Mouse (Mus musculus): ENCODE measurements at regions not wholly inside any gene's neighbourhood (a gene's known extent, or its start where the extent isn't known, plus 50 kb on each side); places are given as distances from the start of the nearest gene placed in this dataset.
A peak's percentile ranks its signal among the peaks of the same experiment; 100 is the strongest.

GRCm38 (mm10) chr14:48754080-48754720 lies 80.6 kb upstream of the Otx2 start:
- TF ChIP-seq CTCF (IDR thresholded peaks at IDR 0.05; ENCODE audit: low read depth), result no peak
- Histone ChIP-seq H3K36me3 (ENCODE audit: insufficient read depth) (no peaks in the 10 kb centered on the region), H3K27ac (ENCODE audit: low read depth) (no peak overlapping the region), H3K4me3 (ENCODE audit: low read depth, low read length) (no peak overlapping the region), H3K27me3 (ENCODE audit: insufficient read depth, low read length) (peaks cover 16% of the 10 kb centered on the region; the same call in 1 of the 2 replicates), H3K4me2 (no peak overlapping the region), H3K9ac (no peak overlapping the region), H3K9me3 (ENCODE audit: low read depth, low read length) (no peaks in the 10 kb centered on the region), H3K4me1 (ENCODE audit: insufficient read depth) (no peaks in the 10 kb centered on the region)
- DNase-seq (no peak), ATAC-seq (ENCODE audit: insufficient read depth) (no peak)
- WGBS, result 33% methylated on average over 11 of the region's 11 CpGs

GRCm38 (mm10) chr14:48753517-48754079 lies 80.0 kb upstream of the Otx2 start:
- no peak overlapping the region for H3K4me3 ChIP-seq (ENCODE audit: low read depth, low read length)
- peaks cover 16% of the 10 kb centered on the region; the same call in 1 of the 2 replicates for H3K27me3 ChIP-seq (ENCODE audit: insufficient read depth, low read length)
- no peak overlapping the region for H3K27ac ChIP-seq (ENCODE audit: low read depth)
- no peak overlapping the region for H3K4me2 ChIP-seq
- DNase-seq (no peak), ATAC-seq (ENCODE audit: insufficient read depth) (no peak)
- no peaks in the 10 kb centered on the region for H3K36me3 ChIP-seq (ENCODE audit: insufficient read depth)
- no peaks in the 10 kb centered on the region for H3K4me1 ChIP-seq (ENCODE audit: insufficient read depth)
- TF ChIP-seq CTCF (IDR thresholded peaks at IDR 0.05; ENCODE audit: low read depth), result no peak
- no peaks in the 10 kb centered on the region for H3K9me3 ChIP-seq (ENCODE audit: low read depth, low read length)
- WGBS, result 43% methylated on average over 10 of the region's 10 CpGs
- H3K9ac ChIP-seq, result no peak overlapping the region

GRCm38 (mm10) chr14:48753084-48753483 lies 79.5 kb upstream of the Otx2 start:
- Histone ChIP-seq H3K4me2 (no peak overlapping the region), H3K9ac (no peak overlapping the region), H3K27me3 (ENCODE audit: insufficient read depth, low read length) (peaks cover 16% of the 10 kb centered on the region; the same call in 1 of the 2 replicates), H3K36me3 (ENCODE audit: insufficient read depth) (no peaks in the 10 kb centered on the region), H3K27ac (ENCODE audit: low read depth) (no peak overlapping the region), H3K9me3 (ENCODE audit: low read depth, low read length) (no peaks in the 10 kb centered on the region), H3K4me1 (ENCODE audit: insufficient read depth) (no peaks in the 10 kb centered on the region), H3K4me3 (ENCODE audit: low read depth, low read length) (no peak overlapping the region)
- DNase-seq (no peak), ATAC-seq (ENCODE audit: insufficient read depth) (no peak)
- no peak for TF ChIP-seq CTCF (IDR thresholded peaks at IDR 0.05; ENCODE audit: low read depth)
- 65% methylated on average over 7 of the region's 7 CpGs for WGBS

- H3K9ac ChIP-seq, result no peak overlapping the region
- H3K4me3 ChIP-seq (ENCODE audit: low read depth, low read length), result no peak overlapping the region
- ATAC-seq (ENCODE audit: insufficient read depth) (no peak), DNase-seq (no peak)
- H3K36me3 ChIP-seq (ENCODE audit: insufficient read depth), result no peaks in the 10 kb centered on the region
- H3K4me1 ChIP-seq (ENCODE audit: insufficient read depth), result no peaks in the 10 kb centered on the region
- no peak for TF ChIP-seq CTCF (IDR thresholded peaks at IDR 0.05; ENCODE audit: low read depth)
- no peak overlapping the region for H3K27ac ChIP-seq (ENCODE audit: low read depth)
- H3K9me3 ChIP-seq (ENCODE audit: low read depth, low read length), result no peaks in the 10 kb centered on the region
- peaks cover 16% of the 10 kb centered on the region; the same call in 1 of the 2 replicates for H3K27me3 ChIP-seq (ENCODE audit: insufficient read depth, low read length)
- 32% methylated on average over 8 of the region's 8 CpGs for WGBS
- peak overlapping the region; percentile 39; the same call in 1 of the 2 replicates for H3K4me2 ChIP-seq
Observed at GRCm38 (mm10) chr14:48752579-48752905, 78.9 kb upstream of the Otx2 start.

GRCm38 (mm10) chr14:48751751-48752578 lies 78.3 kb upstream of the Otx2 start:
- H3K4me1 ChIP-seq (ENCODE audit: insufficient read depth), result no peaks in the 10 kb centered on the region
- no peaks in the 10 kb centered on the region for H3K36me3 ChIP-seq (ENCODE audit: insufficient read depth)
- no peak overlapping the region for H3K9ac ChIP-seq
- H3K4me3 ChIP-seq (ENCODE audit: low read depth, low read length), result no peak overlapping the region
- no peak for DNase-seq
- no peak overlapping the region for H3K27ac ChIP-seq (ENCODE audit: low read depth)
- no peak for TF ChIP-seq CTCF (IDR thresholded peaks at IDR 0.05; ENCODE audit: low read depth)
- no peak for ATAC-seq (ENCODE audit: insufficient read depth)
- no peaks in the 10 kb centered on the region for H3K9me3 ChIP-seq (ENCODE audit: low read depth, low read length)
- H3K4me2 ChIP-seq, result peak overlapping the region; percentile 39
- H3K27me3 ChIP-seq (ENCODE audit: insufficient read depth, low read length), result peaks cover 16% of the 10 kb centered on the region; the same call in 1 of the 2 replicates
- WGBS, result 18% methylated on average over 18 of the region's 18 CpGs

- 41% methylated on average over 6 of the region's 6 CpGs for WGBS
- Histone ChIP-seq H3K27me3 (ENCODE audit: insufficient read depth, low read length) (peaks cover 16% of the 10 kb centered on the region; the same call in 1 of the 2 replicates), H3K36me3 (ENCODE audit: insufficient read depth) (no peaks in the 10 kb centered on the region), H3K27ac (ENCODE audit: low read depth) (no peak overlapping the region), H3K4me3 (ENCODE audit: low read depth, low read length) (no peak overlapping the region), H3K9ac (no peak overlapping the region), H3K4me2 (no peak overlapping the region), H3K9me3 (ENCODE audit: low read depth, low read length) (no peaks in the 10 kb centered on the region), H3K4me1 (ENCODE audit: insufficient read depth) (no peaks in the 10 kb centered on the region)
- no peak for TF ChIP-seq CTCF (IDR thresholded peaks at IDR 0.05; ENCODE audit: low read depth)
- ATAC-seq (ENCODE audit: insufficient read depth) (no peak), DNase-seq (no peak)
Observed at GRCm38 (mm10) chr14:48750994-48751393, 77.4 kb upstream of the Otx2 start.

- Histone ChIP-seq H3K4me3 (ENCODE audit: low read depth, low read length) (no peak overlapping the region), H3K36me3 (ENCODE audit: insufficient read depth) (no peaks in the 10 kb centered on the region), H3K4me1 (ENCODE audit: insufficient read depth) (no peaks in the 10 kb centered on the region), H3K9ac (no peak overlapping the region), H3K4me2 (no peak overlapping the region), H3K9me3 (ENCODE audit: low read depth, low read length) (no peaks in the 10 kb centered on the region), H3K27me3 (ENCODE audit: insufficient read depth, low read length) (peaks cover 16% of the 10 kb centered on the region; the same call in 1 of the 2 replicates), H3K27ac (ENCODE audit: low read depth) (no peak overlapping the region)
- no peak for TF ChIP-seq CTCF (IDR thresholded peaks at IDR 0.05; ENCODE audit: low read depth)
- DNase-seq (no peak), ATAC-seq (ENCODE audit: insufficient read depth) (no peak)
- WGBS, result 86% methylated on average over 12 of the region's 12 CpGs
Observed at GRCm38 (mm10) chr14:48748976-48749375, 75.4 kb upstream of the Otx2 start.
